Mouse (Mus musculus): ENCODE data around the gene Pus10. TPM values are rescaled to one million over a fixed set of nuclear protein-coding genes. Genes with fewer than 3 reads are reported as not detected.

Pus10 gene
- total and polyA plus RNA-seq, 3 experiments = 43.4 to 416 (median 52.5) TPM

DNA sequence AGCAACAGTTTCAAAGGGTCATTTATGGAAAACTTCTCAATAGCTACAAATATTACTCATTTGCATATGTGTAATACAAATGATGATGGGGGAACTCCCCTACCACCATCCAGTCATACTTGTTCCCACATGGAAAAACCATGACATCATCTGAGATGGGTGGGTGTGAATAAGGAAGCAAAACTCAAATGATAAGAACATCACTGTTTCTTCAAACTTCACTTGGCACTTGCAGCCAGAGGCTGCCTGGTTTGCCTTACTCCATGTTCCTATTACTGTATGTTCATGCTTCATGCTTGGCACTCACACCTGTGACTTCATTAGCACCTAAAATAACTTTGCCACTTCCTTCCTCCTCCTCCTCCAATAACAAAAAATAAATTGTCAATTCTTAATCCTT is 88.9 kb downstream of the Pus10 start:
- Histone ChIP-seq H3K9ac (ENCODE audit: control insufficient read depth, low read depth, low read length, poor library complexity, severe bottlenecking) (no peak overlapping the region), H3K4me1 (ENCODE audit: control insufficient read depth in 1 of 2, insufficient read depth in 2 of 2, low read length in 2 of 2) (no peaks in the 10 kb centered on the region), H3K27me3 (ENCODE audit: control insufficient read depth in 1 of 2, insufficient read depth in 2 of 2, low read length in 2 of 2) (no peaks in the 10 kb centered on the region), H3K4me3 (ENCODE audit: control insufficient read depth in 1 of 2, insufficient read depth in 1 of 2, low read depth in 2 of 2, low read length in 2 of 2) (no peak overlapping the region), H3K36me3 (ENCODE audit: control insufficient read depth in 1 of 2, insufficient read depth in 2 of 2, low read length in 2 of 2) (no peaks in the 10 kb centered on the region), H3K9me3 (replicated peaks; ENCODE audit: insufficient read depth, low read length) (no peaks in the 10 kb centered on the region), H3K27ac (ENCODE audit: control insufficient read depth, low read depth, low read length) (no peak overlapping the region), H3K79me2 (ENCODE audit: control insufficient read depth, insufficient read depth, low read length, poor library complexity) (no peaks in the 10 kb centered on the region)
- no peak for TF ChIP-seq UBTF (IDR thresholded peaks at IDR 0.05; ENCODE audit: borderline replicate concordance, insufficient read depth, low read depth, low read length)
- TF ChIP-seq RCOR1 (IDR thresholded peaks at IDR 0.05; ENCODE audit: low read depth, low read length) = no peak
- no peak for TF ChIP-seq GABPA (IDR thresholded peaks at IDR 0.05; ENCODE audit: low read depth, low read length)
- no peak for TF ChIP-seq NELFE (IDR thresholded peaks at IDR 0.05; ENCODE audit: low read depth, low read length)
- DNase-seq (ENCODE audit: low read depth, low spot score) = no peak

DNA sequence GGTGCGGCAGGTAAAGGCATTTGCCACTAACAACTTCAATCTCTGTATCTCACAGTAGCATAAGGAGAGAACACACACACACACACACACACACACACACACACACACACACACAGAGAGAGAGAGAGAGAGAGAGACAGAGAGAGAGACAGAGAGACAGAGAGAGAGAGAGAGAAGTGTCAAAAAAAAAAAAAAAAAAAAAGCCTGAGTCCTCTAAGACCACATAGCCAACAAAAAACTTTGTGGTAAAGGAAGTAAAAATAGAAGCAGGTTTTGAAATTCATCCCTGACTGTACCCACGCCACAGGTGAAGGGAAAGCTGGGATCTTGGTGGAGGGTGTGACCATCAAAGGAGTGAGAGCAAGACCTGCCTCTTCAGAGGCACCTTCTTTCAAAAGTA is 92.7 kb downstream of the Pus10 start:
- Histone ChIP-seq H3K4me3 (ENCODE audit: control insufficient read depth in 1 of 2, insufficient read depth in 1 of 2, low read depth in 2 of 2, low read length in 2 of 2) (no peak overlapping the region), H3K27me3 (ENCODE audit: control insufficient read depth in 1 of 2, insufficient read depth in 2 of 2, low read length in 2 of 2) (no peaks in the 10 kb centered on the region), H3K4me1 (ENCODE audit: control insufficient read depth in 1 of 2, insufficient read depth in 2 of 2, low read length in 2 of 2) (no peaks in the 10 kb centered on the region), H3K9me3 (replicated peaks; ENCODE audit: insufficient read depth, low read length) (no peaks in the 10 kb centered on the region), H3K27ac (ENCODE audit: control insufficient read depth, low read depth, low read length) (no peak overlapping the region), H3K79me2 (ENCODE audit: control insufficient read depth, insufficient read depth, low read length, poor library complexity) (no peaks in the 10 kb centered on the region), H3K36me3 (ENCODE audit: control insufficient read depth in 1 of 2, insufficient read depth in 2 of 2, low read length in 2 of 2) (peaks cover 0 to 2% of the 10 kb centered on the region in 2 experiments; a peak in 2 of 4 replicates), H3K9ac (ENCODE audit: control insufficient read depth, low read depth, low read length, poor library complexity, severe bottlenecking) (no peak overlapping the region)
- TF ChIP-seq RCOR1 (IDR thresholded peaks at IDR 0.05; ENCODE audit: low read depth, low read length) = no peak
- no peak for TF ChIP-seq SMC3 (IDR thresholded peaks at IDR 0.05; ENCODE audit: low read depth, low read length)
- no peak for TF ChIP-seq NELFE (IDR thresholded peaks at IDR 0.05; ENCODE audit: low read depth, low read length)
- no peak for TF ChIP-seq CHD1 (IDR thresholded peaks at IDR 0.05; ENCODE audit: low read depth, low read length)
- no peak for TF ChIP-seq CTCF (IDR thresholded peaks at IDR 0.05 in 2 of 3, conservative IDR thresholded peaks at IDR 0.05 in 1 of 3; ENCODE audit: control insufficient read depth in 1 of 3, insufficient read depth in 1 of 3, low read depth in 2 of 3, low read length in 3 of 3, poor library complexity in 1 of 3, severe bottlenecking in 1 of 3)
- TF ChIP-seq USF1 (IDR thresholded peaks at IDR 0.05; ENCODE audit: low read depth, low read length) = no peak
- TF ChIP-seq TCF12 (IDR thresholded peaks at IDR 0.05; ENCODE audit: low read depth, low read length) = no peak
- TF ChIP-seq EP300 (IDR thresholded peaks at IDR 0.05; ENCODE audit: low read depth in 1 of 2, low read length in 2 of 2) = no peak
- TF ChIP-seq HCFC1 (IDR thresholded peaks at IDR 0.05; ENCODE audit: low read depth, low read length) = no peak
- TF ChIP-seq MAX (IDR thresholded peaks at IDR 0.05; ENCODE audit: low read length) = no peak
- TF ChIP-seq MAZ (IDR thresholded peaks at IDR 0.05; ENCODE audit: low read depth, low read length) = no peak
- no peak for TF ChIP-seq E2F4 (IDR thresholded peaks at IDR 0.05; ENCODE audit: borderline replicate concordance, low read depth, low read length)
- no peak for TF ChIP-seq POLR2AphosphoS2 (IDR thresholded peaks at IDR 0.05; ENCODE audit: low read length)
- no peak for TF ChIP-seq GABPA (IDR thresholded peaks at IDR 0.05; ENCODE audit: low read depth, low read length)
- no peak for TF ChIP-seq MYC (IDR thresholded peaks at IDR 0.05; ENCODE audit: low read depth, low read length)
- TF ChIP-seq BHLHE40 (IDR thresholded peaks at IDR 0.05; ENCODE audit: borderline replicate concordance, low read depth, low read length) = no peak
- no peak for TF ChIP-seq SIN3A (IDR thresholded peaks at IDR 0.05; ENCODE audit: low read length)
- TF ChIP-seq JUND (IDR thresholded peaks at IDR 0.05; ENCODE audit: low read depth, low read length) = no peak
- no peak for TF ChIP-seq NRF1 (IDR thresholded peaks at IDR 0.05; ENCODE audit: insufficient read depth, low read depth, low read length, poor library complexity, severe bottlenecking)
- no peak for TF ChIP-seq KAT2A (conservative IDR thresholded peaks at IDR 0.05; ENCODE audit: low read depth, low read length)
- no peak for DNase-seq (ENCODE audit: low read depth, low spot score)

Data from MEL (cell line).